Comparison of ENCODE assay signal across 9 mouse cellular contexts in the genomic region with DNA sequence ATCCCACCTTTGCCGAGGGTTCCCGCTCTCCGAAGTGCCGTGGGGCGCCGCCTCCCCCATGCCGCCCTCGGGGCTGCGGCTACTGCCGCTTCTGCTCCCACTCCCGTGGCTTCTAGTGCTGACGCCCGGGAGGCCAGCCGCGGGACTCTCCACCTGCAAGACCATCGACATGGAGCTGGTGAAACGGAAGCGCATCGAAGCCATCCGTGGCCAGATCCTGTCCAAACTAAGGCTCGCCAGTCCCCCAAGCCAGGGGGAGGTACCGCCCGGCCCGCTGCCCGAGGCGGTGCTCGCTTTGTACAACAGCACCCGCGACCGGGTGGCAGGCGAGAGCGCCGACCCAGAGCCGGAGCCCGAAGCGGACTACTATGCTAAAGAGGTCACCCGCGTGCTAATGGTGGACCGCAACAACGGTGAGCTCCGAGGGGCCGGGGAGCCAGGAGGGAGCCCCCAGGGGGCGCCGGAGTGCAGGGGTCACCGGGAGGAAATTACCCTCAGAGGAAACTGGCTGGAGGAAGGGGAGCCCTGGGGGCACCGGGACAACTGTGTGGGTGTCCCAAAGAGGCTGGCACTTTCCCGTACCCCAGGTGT. TPM values are rescaled to one million over a fixed set of nuclear protein-coding genes. Genes with fewer than 3 reads are reported as not detected.
DNase-seq lines count a peak whose midpoint lies in the region; ATAC-seq and TF ChIP-seq lines count a peak whose summit lies in the region.
"Had no signal": no experiment of that assay in that cellular context is flagged by ENCODE, and none has a peak within 500 bp of the region (broad histone marks: within the 10 kb centered on the region; RNA-seq: fewer than 3 reads in every experiment).

No protein-coding gene starts in this region.

- in situ Hi-C loops in CH12.LX (cut with MboI; ENCODE audit: low pct_ligation_motif_present, low pct_unique_long_range_greater_than_20kb, low sequenced_read_pairs): no loop called here

- 3% methylated on average over 47 of the region's 47 CpGs for WGBS in forebrain, postnatal 0 days
- WGBS in intestine, embryonic 15.5 days: under 1% methylated on average over 47 of the region's 47 CpGs
- WGBS in lung, embryonic 14.5 days: 1% methylated on average over 47 of the region's 47 CpGs
- WGBS in small intestine, adult 2 months: under 1% methylated on average over 47 of the region's 47 CpGs

- dilution Hi-C loops in CH12.LX (cut with MboI; ENCODE audit: extremely low pct_ligation_motif_present, extremely low pct_unique_long_range_greater_than_20kb, low sequenced_read_pairs): no loop called here

- peaks cover 21 to 45% of the 10 kb centered on the region in 2 experiments for H3K4me1 ChIP-seq in CH12.LX (ENCODE audit: control insufficient read depth in 1 of 2, insufficient read depth in 2 of 2)
- peaks cover 6% of the 10 kb centered on the region; the same call in 1 of the 2 replicates for H3K4me1 ChIP-seq in forebrain, postnatal 0 days (ENCODE audit: insufficient read depth)
- H3K4me1 ChIP-seq in intestine, embryonic 15.5 days (replicated peaks): peaks cover 32% of the 10 kb centered on the region
- peaks cover 8% of the 10 kb centered on the region; the same call in 1 of the 2 replicates for H3K4me1 ChIP-seq in lung, embryonic 14.5 days (ENCODE audit: insufficient read depth)
- H3K4me1 ChIP-seq in small intestine, adult 2 months (ENCODE audit: control insufficient read depth, insufficient read depth, insufficient read length, low read length): peaks cover 7% of the 10 kb centered on the region

- no peak for ATAC-seq in forebrain, postnatal 0 days
- ATAC-seq in intestine, embryonic 15.5 days: no peak; the same call in 1 of the 2 replicates
- 0 out of 2 replicates have a peak, but pooled peaks have one; percentile 0 for ATAC-seq in lung, embryonic 14.5 days (ENCODE audit: insufficient read depth)

- peaks cover 25% of the 10 kb centered on the region for H3K79me2 ChIP-seq in CH12.LX (replicated peaks; ENCODE audit: control insufficient read depth, extremely low read depth, insufficient read depth, poor library complexity, severe bottlenecking)

- H3K4me3 ChIP-seq in CH12.LX (replicated peaks in 1 of 3; ENCODE audit: low read depth in 2 of 3, low read length in 2 of 3, poor library complexity in 1 of 3): peak overlapping the region; percentile 73 to 87 (median 83)
- H3K4me3 ChIP-seq in forebrain, postnatal 0 days (ENCODE audit: low read depth, low read length): peak overlapping the region; percentile 39
- peak overlapping the region; percentile 70 for H3K4me3 ChIP-seq in intestine, embryonic 15.5 days (replicated peaks)
- H3K4me3 ChIP-seq in lung, embryonic 14.5 days (ENCODE audit: low read depth, low read length): peak overlapping the region; percentile 63
- H3K4me3 ChIP-seq in small intestine, adult 2 months (ENCODE audit: low read depth, low read length): peak overlapping the region; percentile 70

- H3K27me3 ChIP-seq in CH12.LX (replicated peaks): no peaks in the 10 kb centered on the region
- H3K27me3 ChIP-seq in forebrain, postnatal 0 days (ENCODE audit: insufficient read depth, low read length): peaks cover 53% of the 10 kb centered on the region
- peaks cover 7% of the 10 kb centered on the region; the same call in 1 of the 2 replicates for H3K27me3 ChIP-seq in intestine, embryonic 15.5 days (replicated peaks)
- H3K27me3 ChIP-seq in lung, embryonic 14.5 days (ENCODE audit: insufficient read depth, low read length): peaks cover 16% of the 10 kb centered on the region
- H3K27me3 ChIP-seq in small intestine, adult 2 months (ENCODE audit: control insufficient read depth, insufficient read depth, low read length): no peaks in the 10 kb centered on the region

- TF ChIP-seq CTCF in CH12.LX (conservative IDR thresholded peaks at IDR 0.05 in 1 of 2, IDR thresholded peaks at IDR 0.05 in 1 of 2; ENCODE audit: low read depth in 2 of 2, low read length in 2 of 2): peak in 1 of 2 experiments; percentile 68; a peak in 2 of 4 replicates
- TF ChIP-seq CTCF in forebrain, postnatal 0 days (IDR thresholded peaks at IDR 0.05; ENCODE audit: low read depth): no peak
- peak; percentile 30; the same call in 1 of the 2 replicates for TF ChIP-seq CTCF in lung, embryonic 14.5 days (IDR thresholded peaks at IDR 0.05; ENCODE audit: low read depth)
- peak; percentile 49 for TF ChIP-seq CTCF in small intestine, adult 2 months (IDR thresholded peaks at IDR 0.05; ENCODE audit: extremely low read depth, insufficient read length, insufficient replicate concordance, low read depth, low read length)

- no peaks in the 10 kb centered on the region for H3K9me3 ChIP-seq in CH12.LX (replicated peaks; ENCODE audit: low read length)
- no peaks in the 10 kb centered on the region for H3K9me3 ChIP-seq in forebrain, postnatal 0 days (ENCODE audit: low read length)
- H3K9me3 ChIP-seq in intestine, embryonic 15.5 days: no peaks in the 10 kb centered on the region
- no peaks in the 10 kb centered on the region for H3K9me3 ChIP-seq in lung, embryonic 14.5 days (ENCODE audit: low read depth, low read length)

- peak overlapping the region; percentile 60 for H3K4me2 ChIP-seq in CH12.LX (ENCODE audit: insufficient read depth, low read depth, poor library complexity, severe bottlenecking)
- peak overlapping the region; percentile 75 for H3K4me2 ChIP-seq in forebrain, postnatal 0 days (ENCODE audit: low read depth)
- peak overlapping the region; percentile 97 for H3K4me2 ChIP-seq in intestine, embryonic 15.5 days (replicated peaks)
- H3K4me2 ChIP-seq in lung, embryonic 14.5 days: peak overlapping the region; percentile 95

- peak overlapping the region; percentile 98 for H3K9ac ChIP-seq in CH12.LX (ENCODE audit: insufficient read depth, low read depth)
- peak overlapping the region; percentile 22; the same call in 1 of the 2 replicates for H3K9ac ChIP-seq in forebrain, postnatal 0 days
- H3K9ac ChIP-seq in intestine, embryonic 15.5 days: peak overlapping the region; percentile 76
- H3K9ac ChIP-seq in lung, embryonic 14.5 days: peak overlapping the region; percentile 74

- peak; percentile 48 for DNase-seq in CH12.LX (ENCODE audit: extremely low read depth)
- peak; percentile 69 for DNase-seq in adrenal gland, postnatal 10 days
- no peak for DNase-seq in forebrain, postnatal 0 days
- DNase-seq in lung, embryonic 14.5 days: peak; percentile 41
- DNase-seq in right cerebral cortex, postnatal 4 days: no peak
- DNase-seq in right cerebral cortex, postnatal 10 days (ENCODE audit: low spot score in 2 of 2): no peak

- TF ChIP-seq RAD21 in CH12.LX (IDR thresholded peaks at IDR 0.05; ENCODE audit: low read depth, low read length): no peak; the same call in none of the 2 replicates

- TF ChIP-seq POLR2A in CH12.LX (IDR thresholded peaks at IDR 0.05; ENCODE audit: low read depth, low read length): no peak; the same call in 1 of the 2 replicates
- no peak for TF ChIP-seq POLR2A in small intestine, adult 2 months (IDR thresholded peaks at IDR 0.05; ENCODE audit: low read depth, low read length)

- H3K36me3 ChIP-seq in CH12.LX (replicated peaks in 1 of 2; ENCODE audit: control insufficient read depth in 1 of 2, insufficient read depth in 1 of 2, low read length in 1 of 2): peaks cover 10 to 44% of the 10 kb centered on the region in 2 experiments
- H3K36me3 ChIP-seq in forebrain, postnatal 0 days (ENCODE audit: insufficient read depth): no peaks in the 10 kb centered on the region
- H3K36me3 ChIP-seq in intestine, embryonic 15.5 days: no peaks in the 10 kb centered on the region
- H3K36me3 ChIP-seq in lung, embryonic 14.5 days (ENCODE audit: insufficient read depth): 0 out of 2 replicates have a peak, but pooled peaks cover 4% of the 10 kb centered on the region
- no peaks in the 10 kb centered on the region for H3K36me3 ChIP-seq in small intestine, adult 2 months (ENCODE audit: control insufficient read depth, insufficient read depth, low read length)

- TF ChIP-seq EP300 in CH12.LX (IDR thresholded peaks at IDR 0.05; ENCODE audit: low read length): no peak

- H3K27ac ChIP-seq in CH12.LX (ENCODE audit: insufficient read depth, low read depth): peak overlapping the region; percentile 64
- no peak overlapping the region for H3K27ac ChIP-seq in forebrain, postnatal 0 days (ENCODE audit: low read depth, low read length)
- H3K27ac ChIP-seq in intestine, embryonic 15.5 days: 0 out of 2 replicates have a peak overlapping the region, but pooled peaks have one; percentile 85
- peak overlapping the region; percentile 36; the same call in 1 of the 2 replicates for H3K27ac ChIP-seq in lung, embryonic 14.5 days (ENCODE audit: low read depth)
- H3K27ac ChIP-seq in small intestine, adult 2 months (ENCODE audit: insufficient read depth, low read depth, low read length): peak overlapping the region; percentile 4; the same call in 1 of the 2 replicates

RNA-seq across cellular contexts. Expression of gene Tgfb1, which starts 1.1 kb away (rescaled TPM):
- total RNA-seq in CH12.LX (2012; rRNA removed) (25.9 and 28.8 TPM in 2 replicates), CH12.LX (2014; rRNA removed) (8.7 and 9.2 TPM in 2 replicates)
- 104 and 109 TPM in 2 replicates for polyA plus RNA-seq in CH12.LX (2012; ENCODE audit: insufficient read length, low read depth)
- 10 to 100 TPM; 48.7 to 49.6 TPM for total RNA-seq in adrenal gland, postnatal 10 days (2021)
- total RNA-seq in forebrain, postnatal 0 days (2014; rRNA removed): 1.6 and 3.1 TPM in 2 replicates
- 0.39 and 0.56 TPM in 2 replicates for polyA plus RNA-seq in forebrain, postnatal 0 days (2015; fragmentation: Nextera tagmentation; extraction: Ambion mirVana)
- 2.3 and 2.5 TPM in 2 replicates for polyA plus RNA-seq in intestine, embryonic 15.5 days (2015; fragmentation: Nextera tagmentation; extraction: Ambion mirVana)
- polyA plus RNA-seq in lung, embryonic 14.5 days (2014; fragmentation: Nextera tagmentation; extraction: Ambion mirVana): 4.0 and 4.1 TPM in 2 replicates
- polyA plus RNA-seq in small intestine, adult 2 months (2012; rRNA removed): 20.8 and 24.4 TPM in 2 replicates

RNA-seq across cellular contexts. Expression of gene B9d2, which starts 7.3 kb away (rescaled TPM):
- total RNA-seq in CH12.LX (2012; rRNA removed): 13.1 and 15.8 TPM in 2 replicates
- 9.3 and 10.0 TPM in 2 replicates for total RNA-seq in CH12.LX (2014; rRNA removed)
- polyA plus RNA-seq in CH12.LX (2012; ENCODE audit: insufficient read length, low read depth): 21.2 and 23.8 TPM in 2 replicates
- 10 to 100 TPM; 15.7 to 19.0 TPM for total RNA-seq in adrenal gland, postnatal 10 days (2021)
- 15.7 and 15.8 TPM in 2 replicates for total RNA-seq in forebrain, postnatal 0 days (2014; rRNA removed)
- polyA plus RNA-seq in forebrain, postnatal 0 days (2015; fragmentation: Nextera tagmentation; extraction: Ambion mirVana): 58.2 and 60.1 TPM in 2 replicates
- polyA plus RNA-seq in intestine, embryonic 15.5 days (2015; fragmentation: Nextera tagmentation; extraction: Ambion mirVana): 22.4 and 23.7 TPM in 2 replicates
- polyA plus RNA-seq in lung, embryonic 14.5 days (2014; fragmentation: Nextera tagmentation; extraction: Ambion mirVana): 25.1 and 27.6 TPM in 2 replicates
- 21.8 and 33.2 TPM in 2 replicates for polyA plus RNA-seq in small intestine, adult 2 months (2012; rRNA removed)

RNA-seq across cellular contexts. Expression of gene Tmem91, which starts 12.9 kb away (rescaled TPM):
- total RNA-seq in CH12.LX (2012; rRNA removed) (0.17 and 0.55 TPM in 2 replicates), CH12.LX (2014; rRNA removed) (not detected in 2 replicates)
- polyA plus RNA-seq in CH12.LX (2012; ENCODE audit: insufficient read length, low read depth): 1.3 and 1.9 TPM in 2 replicates
- total RNA-seq in adrenal gland, postnatal 10 days (2021): 1 to 10 TPM in 1 of 2 experiments, under 1 TPM in 1; 0.90 to 1.9 TPM
- total RNA-seq in forebrain, postnatal 0 days (2014; rRNA removed): 32.8 and 40.3 TPM in 2 replicates
- 40.9 and 61.4 TPM in 2 replicates for polyA plus RNA-seq in forebrain, postnatal 0 days (2015; fragmentation: Nextera tagmentation; extraction: Ambion mirVana)
- polyA plus RNA-seq in intestine, embryonic 15.5 days (2015; fragmentation: Nextera tagmentation; extraction: Ambion mirVana): 1.9 and 2.4 TPM in 2 replicates
- 1.6 and 2.8 TPM in 2 replicates for polyA plus RNA-seq in lung, embryonic 14.5 days (2014; fragmentation: Nextera tagmentation; extraction: Ambion mirVana)
- 0.23 and 0.25 TPM in 2 replicates for polyA plus RNA-seq in small intestine, adult 2 months (2012; rRNA removed)
- total RNA-seq: gastrocnemius, adult 8-10 months had no signal

RNA-seq across cellular contexts. Expression of gene Exosc5, which starts 28.9 kb away (rescaled TPM):
- total RNA-seq in CH12.LX (2012; rRNA removed) (105 and 116 TPM in 2 replicates), CH12.LX (2014; rRNA removed) (114 and 123 TPM in 2 replicates)
- 102 and 125 TPM in 2 replicates for polyA plus RNA-seq in CH12.LX (2012; ENCODE audit: insufficient read length, low read depth)
- 10 to 100 TPM; 45.3 to 50.6 TPM for total RNA-seq in adrenal gland, postnatal 10 days (2021)
- total RNA-seq in forebrain, postnatal 0 days (2014; rRNA removed): 22.9 and 24.9 TPM in 2 replicates
- polyA plus RNA-seq in forebrain, postnatal 0 days (2015; fragmentation: Nextera tagmentation; extraction: Ambion mirVana): 33.9 and 35.2 TPM in 2 replicates
- 80.5 and 87.7 TPM in 2 replicates for polyA plus RNA-seq in intestine, embryonic 15.5 days (2015; fragmentation: Nextera tagmentation; extraction: Ambion mirVana)
- 72.3 and 79.7 TPM in 2 replicates for polyA plus RNA-seq in lung, embryonic 14.5 days (2014; fragmentation: Nextera tagmentation; extraction: Ambion mirVana)
- polyA plus RNA-seq in small intestine, adult 2 months (2012; rRNA removed): 31.7 and 64.7 TPM in 2 replicates

RNA-seq across cellular contexts. Expression of gene Bckdha, which starts 29.1 kb away (rescaled TPM):
- 14.9 and 19.9 TPM in 2 replicates for total RNA-seq in CH12.LX (2012; rRNA removed)
- 20.8 and 21.4 TPM in 2 replicates for total RNA-seq in CH12.LX (2014; rRNA removed)
- 13.4 and 17.2 TPM in 2 replicates for polyA plus RNA-seq in CH12.LX (2012; ENCODE audit: insufficient read length, low read depth)
- 100 to 1,000 TPM; 251 to 252 TPM for total RNA-seq in adrenal gland, postnatal 10 days (2021)
- 55.7 and 55.9 TPM in 2 replicates for total RNA-seq in forebrain, postnatal 0 days (2014; rRNA removed)
- polyA plus RNA-seq in forebrain, postnatal 0 days (2015; fragmentation: Nextera tagmentation; extraction: Ambion mirVana): 57.1 and 58.3 TPM in 2 replicates
- polyA plus RNA-seq in intestine, embryonic 15.5 days (2015; fragmentation: Nextera tagmentation; extraction: Ambion mirVana): 44.7 and 49.2 TPM in 2 replicates
- 40.2 and 42.1 TPM in 2 replicates for polyA plus RNA-seq in lung, embryonic 14.5 days (2014; fragmentation: Nextera tagmentation; extraction: Ambion mirVana)
- 75.8 and 98.5 TPM in 2 replicates for polyA plus RNA-seq in small intestine, adult 2 months (2012; rRNA removed)

Comparison
In these comparisons a context has a peak if more than half of its experiments do, and no peak if none do; other contexts are left out.
1. DNase-seq: peak in CH12.LX (single experiment), adrenal gland, postnatal 10 days (single experiment) and lung, embryonic 14.5 days (single experiment); none in forebrain, postnatal 0 days (single experiment), right cerebral cortex, postnatal 4 days (single experiment) and right cerebral cortex, postnatal 10 days (0 of 2).
2. H3K9ac ChIP-seq: peak in every context shown above with its lines; median percentile 98 in CH12.LX; 76 in intestine, embryonic 15.5 days; 74 in lung, embryonic 14.5 days; 22 in forebrain, postnatal 0 days.
3. RNA of gene Tmem91, which starts 12.9 kb away (polyA plus RNA-seq): 40.9 to 61.4 TPM in forebrain, postnatal 0 days; 1.6 to 2.8 TPM in lung, embryonic 14.5 days, 1.9 to 2.4 TPM in intestine, embryonic 15.5 days, 1.3 to 1.9 TPM in CH12.LX and 0.23 to 0.25 TPM in small intestine, adult 2 months; every median in the first group is over 10 times any median in the second.
4. Peak in every context shown above with its lines, with median percentiles within 50 percentile points of each other: H3K4me2 ChIP-seq and H3K4me3 ChIP-seq.